Comparison of ENCODE assay signal across 9 mouse cellular contexts in genomic region chr8:122500856-122501255, GRCm38 (mm10). TPM values are rescaled to one million over a fixed set of nuclear protein-coding genes. Genes with fewer than 3 reads are reported as not detected.
DNase-seq lines count a peak whose midpoint lies in the region; ATAC-seq and TF ChIP-seq lines count a peak whose summit lies in the region.
"Had no signal": no experiment of that assay in that cellular context is flagged by ENCODE, and none has a peak within 500 bp of the region (broad histone marks: within the 10 kb centered on the region; RNA-seq: fewer than 3 reads in every experiment).

No protein-coding gene starts in this region.

- 39% methylated on average over 10 of the region's 10 CpGs for WGBS in forebrain, postnatal 0 days
- WGBS in hindbrain, embryonic 14.5 days: 36% methylated on average over 10 of the region's 10 CpGs

- H3K36me3 ChIP-seq in forebrain, postnatal 0 days (ENCODE audit: insufficient read depth): no peaks in the 10 kb centered on the region
- H3K36me3 ChIP-seq in hindbrain, embryonic 14.5 days (replicated peaks; ENCODE audit: control insufficient read depth, insufficient read depth): no peaks in the 10 kb centered on the region

- H3K9ac ChIP-seq in forebrain, postnatal 0 days: no peak overlapping the region
- H3K9ac ChIP-seq in hindbrain, embryonic 14.5 days: no peak overlapping the region
- H3K9ac ChIP-seq: limb, embryonic 15.5 days had no signal

- TF ChIP-seq CTCF in forebrain, postnatal 0 days (IDR thresholded peaks at IDR 0.05; ENCODE audit: low read depth): peak; percentile 94

- no peak overlapping the region for H3K4me2 ChIP-seq in forebrain, postnatal 0 days (ENCODE audit: low read depth)
- no peak overlapping the region for H3K4me2 ChIP-seq in hindbrain, embryonic 14.5 days (replicated peaks)
- H3K4me2 ChIP-seq: limb, embryonic 15.5 days had no signal

- ATAC-seq in forebrain, postnatal 0 days: peak; percentile 48
- ATAC-seq in hindbrain, embryonic 14.5 days (ENCODE audit: low FRiP score): 0 out of 2 replicates have a peak, but pooled peaks have one; percentile 46

- peak; percentile 57 for DNase-seq in Muller cell, postnatal 12 days (ENCODE audit: inconsistent ontology term)
- peak; percentile 72 for DNase-seq in cerebellum, adult 11-12 months
- peak; percentile 85 for DNase-seq in forebrain, postnatal 0 days
- DNase-seq in hindbrain, embryonic 14.5 days (ENCODE audit: low spot score): peak; percentile 84
- DNase-seq in left cerebral cortex, adult 11 months (ENCODE audit: low spot score): peak; percentile 48
- peak; percentile 92 for DNase-seq in lung, postnatal 36 days
- DNase-seq in right cerebral cortex, adult 2 months (ENCODE audit: low spot score in 2 of 2): peak; percentile 76 to 81
- DNase-seq in urinary bladder, adult 18-20 months (ENCODE audit: low spot score in 2 of 2): peak; percentile 53 to 64

- no peak overlapping the region for H3K27ac ChIP-seq in forebrain, postnatal 0 days (ENCODE audit: low read depth, low read length)
- H3K27ac ChIP-seq in hindbrain, embryonic 14.5 days: no peak overlapping the region
- H3K27ac ChIP-seq: limb, embryonic 15.5 days had no signal

- H3K9me3 ChIP-seq in forebrain, postnatal 0 days (ENCODE audit: low read length): no peaks in the 10 kb centered on the region
- no peaks in the 10 kb centered on the region for H3K9me3 ChIP-seq in hindbrain, embryonic 14.5 days (ENCODE audit: control insufficient read depth, low read length)
- H3K9me3 ChIP-seq: limb, embryonic 15.5 days had no signal

- H3K4me3 ChIP-seq in forebrain, postnatal 0 days (ENCODE audit: low read depth, low read length): no peak overlapping the region
- no peak overlapping the region for H3K4me3 ChIP-seq in hindbrain, embryonic 14.5 days (replicated peaks; ENCODE audit: low read length)
- H3K4me3 ChIP-seq: limb, embryonic 15.5 days had no signal

- no peaks in the 10 kb centered on the region for H3K4me1 ChIP-seq in forebrain, postnatal 0 days (ENCODE audit: insufficient read depth)
- H3K4me1 ChIP-seq in hindbrain, embryonic 14.5 days (replicated peaks; ENCODE audit: control insufficient read depth, insufficient read depth, low read length): no peaks in the 10 kb centered on the region

- H3K27me3 ChIP-seq in forebrain, postnatal 0 days (ENCODE audit: insufficient read depth, low read length): no peaks in the 10 kb centered on the region
- no peaks in the 10 kb centered on the region for H3K27me3 ChIP-seq in hindbrain, embryonic 14.5 days (ENCODE audit: control insufficient read depth, insufficient read depth, low read length)
- H3K27me3 ChIP-seq: limb, embryonic 15.5 days had no signal

RNA-seq across cellular contexts. Expression of gene Ctu2, which starts 24.9 kb away (rescaled TPM):
- total RNA-seq in forebrain, postnatal 0 days (2014; rRNA removed): 58.0 and 69.7 TPM in 2 replicates
- 89.7 and 99.5 TPM in 2 replicates for polyA plus RNA-seq in forebrain, postnatal 0 days (2015; fragmentation: Nextera tagmentation; extraction: Ambion mirVana)
- polyA plus RNA-seq in hindbrain, embryonic 14.5 days (2014; fragmentation: Nextera tagmentation; extraction: Ambion mirVana): 77.8 and 80.2 TPM in 2 replicates

RNA-seq across cellular contexts. Expression of gene Rnf166, which starts 25.0 kb away (rescaled TPM):
- 32.1 TPM in 2 replicates for total RNA-seq in forebrain, postnatal 0 days (2014; rRNA removed)
- 26.2 and 26.5 TPM in 2 replicates for polyA plus RNA-seq in forebrain, postnatal 0 days (2015; fragmentation: Nextera tagmentation; extraction: Ambion mirVana)
- 31.6 and 32.6 TPM in 2 replicates for polyA plus RNA-seq in hindbrain, embryonic 14.5 days (2014; fragmentation: Nextera tagmentation; extraction: Ambion mirVana)

RNA-seq across cellular contexts. Expression of gene Snai3, which starts 40.3 kb away (rescaled TPM):
- total RNA-seq in forebrain, postnatal 0 days (2014; rRNA removed): 0.23 TPM in 1 of 2 replicates, not detected in the other
- not detected in 2 replicates for polyA plus RNA-seq in forebrain, postnatal 0 days (2015; fragmentation: Nextera tagmentation; extraction: Ambion mirVana)
- not detected in 2 replicates for polyA plus RNA-seq in hindbrain, embryonic 14.5 days (2014; fragmentation: Nextera tagmentation; extraction: Ambion mirVana)

RNA-seq across cellular contexts. Expression of gene Piezo1, which starts 50.3 kb away (rescaled TPM):
- 11.6 and 15.1 TPM in 2 replicates for total RNA-seq in forebrain, postnatal 0 days (2014; rRNA removed)
- 1.2 and 1.4 TPM in 2 replicates for polyA plus RNA-seq in forebrain, postnatal 0 days (2015; fragmentation: Nextera tagmentation; extraction: Ambion mirVana)
- polyA plus RNA-seq in hindbrain, embryonic 14.5 days (2014; fragmentation: Nextera tagmentation; extraction: Ambion mirVana): 3.1 and 3.7 TPM in 2 replicates

RNA-seq across cellular contexts. Expression of gene Mvd, which starts 57.6 kb away (rescaled TPM):
- 53.4 and 84.0 TPM in 2 replicates for total RNA-seq in forebrain, postnatal 0 days (2014; rRNA removed)
- polyA plus RNA-seq in forebrain, postnatal 0 days (2015; fragmentation: Nextera tagmentation; extraction: Ambion mirVana): 66.7 and 73.9 TPM in 2 replicates
- 61.3 and 75.6 TPM in 2 replicates for polyA plus RNA-seq in hindbrain, embryonic 14.5 days (2014; fragmentation: Nextera tagmentation; extraction: Ambion mirVana)
